Mouse (Mus musculus): ENCODE results near the gene Gm10974. TPM values are rescaled to one million over a fixed set of nuclear protein-coding genes. Genes with fewer than 3 reads are reported as not detected.
A peak's percentile ranks its signal among the peaks of the same experiment; 100 is the strongest.

The Gm10974 gene
- polyA plus RNA-seq, 1 experiment from 2014 or later = not detected

GRCm38 (mm10) chr7:66376560-66376959 is 10.9 kb downstream of the Gm10974 start:
- in situ Hi-C loops (cut with MboI; ENCODE audit: low pct_unique_long_range_greater_than_20kb) = no loop called here
- DNase-seq (ENCODE audit: low read depth, low spot score) (no peak), ATAC-seq (no peak)
- H3K27me3 ChIP-seq = no peaks in the 10 kb centered on the region
- no peak for TF ChIP-seq CTCF (IDR thresholded peaks at IDR 0.05)
- ChIA-PET CTCF (interaction anchor here (0.9 to 2.9 kb wide), 5 partner anchors 9 to 55 kb away, joined by 3 to 8 read pairs (median 3); partner anchors contain the start of gene Gm10974), POLR2A (no interaction called here)

GRCm38 (mm10) chr7:66384213-66384612 is 18.5 kb downstream of the Gm10974 start:
- ATAC-seq (no peak), DNase-seq (ENCODE audit: low read depth, low spot score) (no peak)
- in situ Hi-C loops (cut with MboI; ENCODE audit: low pct_unique_long_range_greater_than_20kb) = no loop called here
- ChIA-PET CTCF (interaction anchor here (0.6 to 6.8 kb wide), 6 partner anchors 11 to 41 kb away, joined by 3 to 82 read pairs (median 4); no protein-coding TSS in a partner anchor), POLR2A (interaction anchor here (1.0 to 1.3 kb wide), 2 partner anchors 14 to 167 kb away, joined by 3 to 6 read pairs; no protein-coding TSS in a partner anchor)
- H3K27me3 ChIP-seq = no peaks in the 10 kb centered on the region
- TF ChIP-seq CTCF (IDR thresholded peaks at IDR 0.05) = no peak

- POLR2A ChIA-PET = interaction anchor here (0.9 to 1.0 kb wide), 2 partner anchors 19 to 167 kb away, joined by 3 read pairs; partner anchors contain the start of gene Gm10974
- in situ Hi-C loops (cut with MboI; ENCODE audit: low pct_unique_long_range_greater_than_20kb) = no loop called here
- ATAC-seq (no peak), DNase-seq (ENCODE audit: low read depth, low spot score) (no peak)
- CTCF ChIA-PET = interaction anchor here (1.0 to 6.8 kb wide), 6 partner anchors 10 to 42 kb away, joined by 3 to 82 read pairs (median 4); no protein-coding TSS in a partner anchor
- H3K27me3 ChIP-seq = no peaks in the 10 kb centered on the region
- no peak for TF ChIP-seq CTCF (IDR thresholded peaks at IDR 0.05)
Observed at GRCm38 (mm10) chr7:66384891-66385290, 19.2 kb downstream of the Gm10974 start.

- ATAC-seq = no peak
- TF ChIP-seq CTCF (IDR thresholded peaks at IDR 0.05) = no peak
- in situ Hi-C loops (cut with MboI; ENCODE audit: low pct_unique_long_range_greater_than_20kb) = no loop called here
- no peak for DNase-seq (ENCODE audit: low read depth, low spot score)
- ChIA-PET CTCF (interaction anchor here (6.8 kb wide), 1 partner anchor 43 kb away, joined by 82 read pairs; no protein-coding TSS in a partner anchor), POLR2A (interaction anchor here (0.9 kb wide), 1 partner anchor 20 kb away, joined by 3 read pairs; the partner anchor contains the start of gene Gm10974)
- H3K27me3 ChIP-seq = no peaks in the 10 kb centered on the region
Observed at GRCm38 (mm10) chr7:66385826-66386225, 20.1 kb downstream of the Gm10974 start.

GRCm38 (mm10) chr7:66386411-66386810 is 20.7 kb downstream of the Gm10974 start:
- ChIA-PET CTCF (interaction anchor here (0.8 to 6.8 kb wide), 2 partner anchors 44 to 77 kb away, joined by 3 to 82 read pairs; no protein-coding TSS in a partner anchor), POLR2A (interaction anchor here (1.1 kb wide), 1 partner anchor 46 kb away, joined by 4 read pairs; no protein-coding TSS in a partner anchor)
- in situ Hi-C loops (cut with MboI; ENCODE audit: low pct_unique_long_range_greater_than_20kb) = no loop called here
- DNase-seq (ENCODE audit: low read depth, low spot score) (no peak), ATAC-seq (no peak)
- H3K27me3 ChIP-seq = no peaks in the 10 kb centered on the region
- no peak for TF ChIP-seq CTCF (IDR thresholded peaks at IDR 0.05)

GRCm38 (mm10) chr7:66387419-66387812 is 21.7 kb downstream of the Gm10974 start:
- peak; percentile 14 for ATAC-seq
- in situ Hi-C loops (cut with MboI; ENCODE audit: low pct_unique_long_range_greater_than_20kb) = no loop called here
- CTCF ChIA-PET = interaction anchor here (0.7 to 6.8 kb wide), 3 partner anchors 45 to 80 kb away, joined by 3 to 82 read pairs (median 19); no protein-coding TSS in a partner anchor
- H3K27me3 ChIP-seq = no peaks in the 10 kb centered on the region
- POLR2A ChIA-PET = interaction anchor here (0.5 to 1.9 kb wide), 9 partner anchors 8 to 1716 kb away, joined by 3 to 7 read pairs (median 4); no protein-coding TSS in a partner anchor
- DNase-seq (ENCODE audit: low read depth, low spot score) = no peak
- TF ChIP-seq CTCF (IDR thresholded peaks at IDR 0.05) = no peak

GRCm38 (mm10) chr7:66387813-66388521 is 22.3 kb downstream of the Gm10974 start, which contains the start of gene Lrrk1:
Gene Lrrk1, minus strand, starts transcription at chr7:66388350.
- ChIA-PET CTCF (interaction anchor here (0.7 to 6.8 kb wide), 17 partner anchors 11 to 274 kb away, joined by 3 to 82 read pairs (median 5); partner anchors contain the start of gene Gm10974), POLR2A (interaction anchor here (0.5 to 2.0 kb wide), 14 partner anchors 9 to 1716 kb away, joined by 3 to 10 read pairs (median 4); no protein-coding TSS in a partner anchor)
- no peaks in the 10 kb centered on the region for H3K27me3 ChIP-seq
- TF ChIP-seq CTCF (IDR thresholded peaks at IDR 0.05) = peak; percentile 72
- peak; percentile 66 for ATAC-seq
- no peak for DNase-seq (ENCODE audit: low read depth, low spot score)
- in situ Hi-C loops (cut with MboI; ENCODE audit: low pct_unique_long_range_greater_than_20kb) = no loop called here

GRCm38 (mm10) chr7:66388621-66389532 is 23.2 kb downstream of the Gm10974 start:
- in situ Hi-C loops (cut with MboI; ENCODE audit: low pct_unique_long_range_greater_than_20kb) = no loop called here
- CTCF ChIA-PET = interaction anchor here (0.7 to 6.8 kb wide), 24 partner anchors 10 to 278 kb away, joined by 3 to 82 read pairs (median 4); partner anchors contain the start of gene Gm10974
- H3K27me3 ChIP-seq = no peaks in the 10 kb centered on the region
- TF ChIP-seq CTCF (IDR thresholded peaks at IDR 0.05) = peak; percentile 79
- POLR2A ChIA-PET = interaction anchor here (0.9 to 2.0 kb wide), 8 partner anchors 13 to 81 kb away, joined by 3 to 10 read pairs (median 5); no protein-coding TSS in a partner anchor
- DNase-seq (ENCODE audit: low read depth, low spot score) (no peak), ATAC-seq (peak; percentile 75)

GRCm38 (mm10) chr7:66397288-66397687 is 31.6 kb downstream of the Gm10974 start:
- ATAC-seq = no peak
- in situ Hi-C loops (cut with MboI; ENCODE audit: low pct_unique_long_range_greater_than_20kb) = no loop called here
- no peaks in the 10 kb centered on the region for H3K27me3 ChIP-seq
- ChIA-PET POLR2A (no interaction called here), CTCF (no interaction called here)
- no peak for DNase-seq (ENCODE audit: low read depth, low spot score)
- no peak for TF ChIP-seq CTCF (IDR thresholded peaks at IDR 0.05)

Measured in Patski (cell line).